Mouse (Mus musculus) cerebellum, adult 18-20 months (tissue): Measurements from ENCODE around the gene Spata21.

Experiments
- DNase-seq, 2 experiments: peaks; one replicate each; pipeline ENCODE4 v3.0.0; 2021

Spata21 gene

GRCm38 (mm10) chr4:141159666-141160065 lies 71.5 kb downstream of the Spata21 start:
- no peak for DNase-seq

GRCm38 (mm10) chr4:141160193-141160592 lies 72.1 kb downstream of the Spata21 start:
- DNase-seq, result no peak

- no peak for DNase-seq
Measured at GRCm38 (mm10) chr4:141161699-141162208, 73.6 kb downstream of the Spata21 start.
